Mouse (Mus musculus) limb, embryonic 10.5 days (tissue): ENCODE measurements around the gene Foxd3. TPM values are rescaled to one million over a fixed set of nuclear protein-coding genes. Genes with fewer than 3 reads are reported as not detected.
"Not testable (repeated sequence)": the region's sequence is repeated elsewhere in the genome, so short reads cannot be mapped to it uniquely, and the experiment has no call there.

Experiments used
- DNase-seq: peaks from one replicate; pipeline ENCODE4 v3.0.0-alpha.2; 2017; ENCODE audit warnings: low spot score
- H3K27ac ChIP-seq: fragments of 300-500 bp; sonication (generic); 2 replicates; pipeline ENCODE4 v1.5.1; 2016; ENCODE audit warnings: mild to moderate bottlenecking
- H3K27me3 ChIP-seq: fragments of 300-500 bp; sonication (generic); 2 replicates; pipeline ENCODE4 v1.6.1; 2016; ENCODE audit warnings: low read depth, mild to moderate bottlenecking; ENCODE audit not compliant: poor library complexity, severe bottlenecking
- H3K36me3 ChIP-seq: fragments of 300-500 bp; sonication (generic); 2 replicates; pipeline ENCODE4 v1.6.1; 2016; ENCODE audit warnings: mild to moderate bottlenecking, moderate library complexity
- H3K4me1 ChIP-seq: fragments of 300-500 bp; sonication (generic); 2 replicates; pipeline ENCODE4 v1.6.1; 2016
- H3K4me3 ChIP-seq: fragments of 300-500 bp; sonication (generic); 2 replicates; pipeline ENCODE4 v1.5.1; 2016; ENCODE audit warnings: mild to moderate bottlenecking, moderate library complexity
- H3K9me3 ChIP-seq: fragments of 300-500 bp; sonication (generic); replicated peaks from 2 replicates; pipeline ENCODE4 v1.6.1; 2016; ENCODE audit warnings: mild to moderate bottlenecking
- WGBS: fragments of 180-500 bp; shearing (Covaris S2); methylation state at CpG from one replicate; pipeline ENCODE4 v1.1.7; 2016; 5-methylcytosine and 5-hydroxymethylcytosine counted together
- polyA plus RNA-seq: library from polyadenylated mRNA; unstranded; fragments of >200 nt; fragmentation: Nextera tagmentation; extraction: Ambion mirVana; gene quantifications from 2 replicates; pipeline ENCODE4 v1.2.1, GENCODE M21; 2016

Gene Foxd3
- 0.06 and 0.08 TPM in 2 replicates for polyA plus RNA-seq

- Histone ChIP-seq H3K36me3 (no peaks in the 10 kb centered on the region), H3K4me3 (peak within 1 kb of the TSS; percentile 43), H3K27ac (peak within 1 kb of the TSS; percentile 42; the same call in 1 of the 2 replicates), H3K27me3 (peaks cover 100% of the 10 kb centered on the region), H3K4me1 (peaks cover 39% of the 10 kb centered on the region), H3K9me3 (no peaks in the 10 kb centered on the region)
- 1% methylated on average over 57 of the region's 62 CpGs for WGBS
- DNase-seq: peak; percentile 72
These were observed at the start of gene Foxd3 for GRCm38 (mm10) chr4:99655937-99656604. Gene Foxd3 (plus strand): TSS chr4:99656299.

GRCm38 (mm10) chr4:99612156-99612555 lies 43.9 kb upstream of the Foxd3 start:
- Histone ChIP-seq H3K9me3 (no peaks in the 10 kb centered on the region), H3K36me3 (no peaks in the 10 kb centered on the region), H3K27me3 (no peaks in the 10 kb centered on the region), H3K4me1 (no peaks in the 10 kb centered on the region), H3K4me3 (no peak overlapping the region), H3K27ac (no peak overlapping the region)
- no peak for DNase-seq
- 93% methylated on average over 10 of the region's 10 CpGs for WGBS

- WGBS: 82% methylated on average over 12 of the region's 12 CpGs
- Histone ChIP-seq H3K27me3 (no peaks in the 10 kb centered on the region), H3K4me3 (no peak overlapping the region), H3K9me3 (no peaks in the 10 kb centered on the region), H3K36me3 (no peaks in the 10 kb centered on the region), H3K27ac (no peak overlapping the region), H3K4me1 (no peaks in the 10 kb centered on the region)
- no peak for DNase-seq
These were observed 43.3 kb upstream of the Foxd3 start for GRCm38 (mm10) chr4:99612609-99613350.

GRCm38 (mm10) chr4:99626047-99626844 lies 29.9 kb upstream of the Foxd3 start:
- DNase-seq: no peak
- 15% methylated on average over 21 of the region's 24 CpGs for WGBS
- Histone ChIP-seq H3K36me3 (no peaks in the 10 kb centered on the region), H3K27me3 (peaks cover 14% of the 10 kb centered on the region), H3K4me3 (peak overlapping the region; percentile 20; the same call in 1 of the 2 replicates), H3K9me3 (no peaks in the 10 kb centered on the region), H3K4me1 (0 out of 2 replicates have a peak, but pooled peaks cover 4% of the 10 kb centered on the region), H3K27ac (no peak overlapping the region)

- peaks cover 14% of the 10 kb centered on the region for H3K27me3 ChIP-seq
- 0 out of 2 replicates have a peak, but pooled peaks cover 4% of the 10 kb centered on the region for H3K4me1 ChIP-seq
- no peak overlapping the region for H3K4me3 ChIP-seq
- H3K9me3 ChIP-seq: no peaks in the 10 kb centered on the region
- 76% methylated on average over 13 of the region's 13 CpGs for WGBS
- DNase-seq: no peak
- no peak overlapping the region for H3K27ac ChIP-seq
- no peaks in the 10 kb centered on the region for H3K36me3 ChIP-seq
These were observed 29.0 kb upstream of the Foxd3 start for GRCm38 (mm10) chr4:99627057-99627456.

- Histone ChIP-seq H3K4me1 (no peaks in the 10 kb centered on the region), H3K27me3 (no peaks in the 10 kb centered on the region), H3K27ac (no peak overlapping the region), H3K4me3 (no peak overlapping the region), H3K9me3 (no peaks in the 10 kb centered on the region), H3K36me3 (no peaks in the 10 kb centered on the region)
- no peak for DNase-seq
- 85% methylated on average over 4 of the region's 4 CpGs for WGBS
These were observed 20.1 kb upstream of the Foxd3 start for GRCm38 (mm10) chr4:99636038-99636437.

GRCm38 (mm10) chr4:99636711-99637110 lies 19.4 kb upstream of the Foxd3 start:
- no peak overlapping the region for H3K27ac ChIP-seq
- no peak overlapping the region for H3K4me3 ChIP-seq
- H3K4me1 ChIP-seq: no peaks in the 10 kb centered on the region
- no peaks in the 10 kb centered on the region for H3K9me3 ChIP-seq
- no peaks in the 10 kb centered on the region for H3K36me3 ChIP-seq
- no peak for DNase-seq
- H3K27me3 ChIP-seq: peaks cover under 1% of the 10 kb centered on the region; the same call in 1 of the 2 replicates
- WGBS: 86% methylated on average over 4 of the region's 4 CpGs

GRCm38 (mm10) chr4:99640619-99641018 lies 15.5 kb upstream of the Foxd3 start:
- DNase-seq, H3K4me1 ChIP-seq, H3K27ac ChIP-seq, H3K4me3 ChIP-seq, H3K9me3 ChIP-seq, H3K36me3 ChIP-seq: not testable (repeated sequence)
- WGBS: 97% methylated on average over 5 of the region's 5 CpGs
- H3K27me3 ChIP-seq: peaks cover 22% of the 10 kb centered on the region

GRCm38 (mm10) chr4:99641920-99642319 lies 14.2 kb upstream of the Foxd3 start:
- Histone ChIP-seq H3K27me3 (peaks cover 34% of the 10 kb centered on the region), H3K4me1 (no peaks in the 10 kb centered on the region), H3K36me3 (no peaks in the 10 kb centered on the region), H3K9me3 (no peaks in the 10 kb centered on the region), H3K27ac (no peak overlapping the region), H3K4me3 (no peak overlapping the region)
- WGBS: 28% methylated on average over 3 of the region's 3 CpGs
- DNase-seq: no peak

GRCm38 (mm10) chr4:99645560-99645959 lies 10.5 kb upstream of the Foxd3 start:
- Histone ChIP-seq H3K9me3 (no peaks in the 10 kb centered on the region), H3K27me3 (peaks cover 69% of the 10 kb centered on the region), H3K27ac (no peak overlapping the region), H3K36me3 (no peaks in the 10 kb centered on the region), H3K4me3 (no peak overlapping the region), H3K4me1 (peaks cover 6% of the 10 kb centered on the region; the same call in 1 of the 2 replicates)
- WGBS: 90% methylated on average over 4 of the region's 4 CpGs
- no peak for DNase-seq

- Histone ChIP-seq H3K36me3 (no peaks in the 10 kb centered on the region), H3K4me3 (peak overlapping the region; percentile 29; the same call in 1 of the 2 replicates), H3K4me1 (peaks cover 18% of the 10 kb centered on the region; the same call in 1 of the 2 replicates), H3K9me3 (no peaks in the 10 kb centered on the region), H3K27me3 (peaks cover 96% of the 10 kb centered on the region), H3K27ac (no peak overlapping the region)
- WGBS: 3% methylated on average over 44 of the region's 44 CpGs
- DNase-seq: peak; percentile 47
These were observed 5.8 kb upstream of the Foxd3 start for GRCm38 (mm10) chr4:99650088-99650944.
